Mouse (Mus musculus): ENCODE measurements around the gene Socs5. TPM values are rescaled to one million over a fixed set of nuclear protein-coding genes. Genes with fewer than 3 reads are reported as not detected.
A peak's percentile ranks its signal among the peaks of the same experiment; 100 is the strongest.

The Socs5 gene
- polyA plus RNA-seq, 1 experiment from 2014 or later = 4.8 TPM

DNA sequence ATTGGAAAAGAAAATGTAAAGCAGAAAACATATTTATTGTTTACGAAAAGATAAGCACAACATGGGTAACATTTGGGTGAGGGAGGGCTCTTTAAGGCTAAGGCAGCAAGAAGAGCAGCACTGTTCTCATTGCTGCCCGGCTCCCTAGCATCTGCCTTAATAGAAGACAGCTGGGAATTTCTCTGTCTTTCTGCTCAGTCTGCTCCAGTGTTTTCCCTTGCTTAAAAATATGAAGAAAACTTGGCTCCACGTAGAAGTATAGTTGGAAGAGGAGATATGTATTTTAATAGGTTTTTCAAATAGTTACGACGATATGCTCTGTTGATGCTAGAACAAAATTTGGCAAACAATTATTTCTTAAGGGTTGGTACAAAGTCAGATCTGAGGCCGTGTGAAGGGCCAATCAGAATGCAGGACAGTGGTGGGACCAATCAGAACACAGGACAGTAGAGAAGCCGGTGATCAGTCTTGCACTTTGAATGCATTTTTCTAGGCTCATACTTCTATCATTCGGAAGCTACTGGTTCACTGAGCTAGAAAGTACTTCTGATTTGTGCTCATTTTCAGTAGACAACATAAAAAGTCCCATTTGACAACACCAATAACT, 39.0 kb downstream of the Socs5 start:
- WGBS (ENCODE audit: insufficient replicate concordance) = 70% methylated on average over 8 of the region's 8 CpGs
- H3K9me3 ChIP-seq (replicated peaks) = no peaks in the 10 kb centered on the region
- H3K36me3 ChIP-seq = no peaks in the 10 kb centered on the region
- no peak overlapping the region for H3K4me2 ChIP-seq
- peaks cover 7% of the 10 kb centered on the region; the same call in 1 of the 2 replicates for H3K4me1 ChIP-seq
- no peak overlapping the region for H3K4me3 ChIP-seq
- ATAC-seq = no peak
- H3K9ac ChIP-seq = no peak overlapping the region
- no peaks in the 10 kb centered on the region for H3K27me3 ChIP-seq (replicated peaks)
- H3K27ac ChIP-seq = no peak overlapping the region

DNA sequence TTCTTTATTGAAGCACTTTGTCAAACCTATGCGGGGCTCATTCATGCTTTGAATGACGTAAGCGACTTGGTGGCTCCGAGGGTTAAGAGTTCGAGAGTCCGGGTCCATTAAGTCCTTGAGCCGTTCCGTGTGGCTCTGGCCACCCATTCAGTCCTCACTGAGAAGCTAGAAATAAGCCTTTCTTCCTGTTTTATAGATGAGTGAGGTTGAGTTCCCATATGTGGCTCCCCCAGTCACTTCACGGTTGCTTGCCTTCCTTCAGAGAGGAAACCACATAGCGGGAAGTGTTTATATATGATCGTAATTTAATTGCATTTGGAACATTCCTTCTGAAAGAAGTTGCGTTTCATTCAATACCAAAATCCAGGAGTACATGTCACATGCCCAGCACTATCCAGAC, 42.3 kb downstream of the Socs5 start:
- no peak overlapping the region for H3K9ac ChIP-seq
- no peaks in the 10 kb centered on the region for H3K4me1 ChIP-seq
- WGBS (ENCODE audit: insufficient replicate concordance) = 66% methylated on average over 12 of the region's 12 CpGs
- no peaks in the 10 kb centered on the region for H3K36me3 ChIP-seq
- no peak overlapping the region for H3K4me2 ChIP-seq
- H3K9me3 ChIP-seq (replicated peaks) = no peaks in the 10 kb centered on the region
- ATAC-seq = no peak
- no peak overlapping the region for H3K4me3 ChIP-seq
- no peak overlapping the region for H3K27ac ChIP-seq
- H3K27me3 ChIP-seq (replicated peaks) = no peaks in the 10 kb centered on the region

DNA sequence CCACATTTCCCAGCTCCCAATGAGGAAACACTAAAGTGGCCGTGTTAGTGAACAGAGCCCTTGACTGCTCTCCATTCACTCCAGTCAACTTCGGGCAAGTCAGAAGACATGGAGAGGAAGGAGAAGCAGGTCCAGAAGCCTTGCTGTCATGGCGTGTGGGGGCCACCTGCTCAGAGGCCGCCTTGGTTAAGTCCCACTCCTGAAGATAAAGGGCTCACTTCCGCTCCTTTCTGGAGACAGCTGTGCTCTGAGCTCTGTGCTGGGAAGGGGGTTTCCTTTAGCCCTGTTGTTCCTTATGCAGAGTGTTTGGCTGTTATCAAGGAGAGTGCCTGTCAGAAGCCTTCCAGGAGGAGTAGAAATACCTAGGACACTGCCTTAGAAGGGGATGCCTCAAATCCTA, 45.5 kb downstream of the Socs5 start:
- Histone ChIP-seq H3K27ac (no peak overlapping the region), H3K36me3 (no peaks in the 10 kb centered on the region), H3K4me2 (no peak overlapping the region), H3K9ac (no peak overlapping the region), H3K27me3 (replicated peaks) (0 out of 2 replicates have a peak, but pooled peaks cover 7% of the 10 kb centered on the region), H3K4me3 (no peak overlapping the region), H3K9me3 (replicated peaks) (no peaks in the 10 kb centered on the region), H3K4me1 (peaks cover 18% of the 10 kb centered on the region; the same call in 1 of the 2 replicates)
- ATAC-seq = no peak
- WGBS (ENCODE audit: insufficient replicate concordance) = 19% methylated on average over 5 of the region's 5 CpGs

DNA sequence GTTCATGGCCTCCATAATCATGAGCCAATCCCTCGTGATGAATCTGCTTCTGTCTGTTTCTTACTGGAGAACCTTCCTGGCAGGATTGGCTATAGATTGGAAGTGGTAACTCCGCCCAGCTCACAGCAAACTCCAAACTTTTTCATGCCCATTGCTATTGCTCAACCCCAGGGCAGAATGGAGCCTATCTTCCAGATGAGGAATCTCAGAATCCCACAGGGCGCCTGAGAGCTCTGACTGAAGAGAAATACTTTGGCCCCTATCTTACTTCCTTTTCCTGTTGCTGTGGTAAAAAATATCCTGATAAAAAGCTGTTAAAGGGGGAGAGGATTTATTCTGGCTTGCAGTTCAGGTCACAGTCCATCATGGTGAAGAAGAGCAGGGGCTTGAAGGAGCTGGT, 48.2 kb downstream of the Socs5 start:
- H3K4me3 ChIP-seq = no peak overlapping the region
- no peak overlapping the region for H3K27ac ChIP-seq
- H3K27me3 ChIP-seq (replicated peaks) = 0 out of 2 replicates have a peak, but pooled peaks cover 14% of the 10 kb centered on the region
- no peak overlapping the region for H3K9ac ChIP-seq
- no peaks in the 10 kb centered on the region for H3K36me3 ChIP-seq
- no peak for ATAC-seq
- peaks cover 29% of the 10 kb centered on the region; the same call in 1 of the 2 replicates for H3K4me1 ChIP-seq
- 37% methylated on average over 3 of the region's 3 CpGs for WGBS (ENCODE audit: insufficient replicate concordance)
- H3K4me2 ChIP-seq = no peak overlapping the region
- no peaks in the 10 kb centered on the region for H3K9me3 ChIP-seq (replicated peaks)

DNA sequence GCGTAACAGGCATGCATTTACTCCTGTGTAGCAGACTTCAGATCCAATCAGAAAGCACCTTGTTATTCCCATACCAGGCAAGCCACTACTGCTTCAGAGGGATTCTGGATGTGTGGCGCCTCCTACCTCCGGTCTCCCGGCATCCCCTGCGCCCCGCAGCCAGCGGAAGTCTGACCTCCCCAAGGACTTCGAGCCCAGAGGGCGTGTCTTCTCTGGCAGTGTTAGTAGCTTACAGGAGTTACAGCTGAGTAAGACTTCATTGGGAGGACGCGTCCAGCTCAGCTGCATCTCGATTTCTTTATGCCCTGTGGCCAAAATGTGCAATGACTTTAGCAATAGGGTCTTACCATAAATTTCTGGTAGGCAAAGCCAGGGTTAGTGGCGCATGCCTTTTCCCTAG, 50.3 kb downstream of the Socs5 start:
- ATAC-seq = peak; percentile 37; the same call in 1 of the 2 replicates

DNA sequence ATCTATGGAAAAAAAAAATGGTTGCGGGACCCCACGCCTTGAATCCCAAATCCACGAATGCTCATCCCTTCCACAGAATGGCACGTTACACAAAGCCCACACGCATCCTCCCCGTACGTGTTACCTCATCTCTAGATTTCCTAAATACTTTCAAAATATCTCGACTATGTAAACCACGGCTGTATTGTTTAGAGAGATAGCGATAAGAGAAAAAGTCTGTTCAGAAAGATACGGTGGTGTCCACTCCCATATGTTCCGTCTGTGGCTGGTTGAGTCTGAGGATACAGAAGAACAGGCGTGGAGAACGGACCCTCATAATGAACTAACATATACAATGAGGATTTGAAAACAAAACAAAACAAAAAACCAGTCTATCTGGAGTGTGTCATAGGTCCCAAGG, 51.1 kb downstream of the Socs5 start:
- H3K9ac ChIP-seq = no peak overlapping the region
- no peak overlapping the region for H3K27ac ChIP-seq
- WGBS (ENCODE audit: insufficient replicate concordance) = 33% methylated on average over 14 of the region's 14 CpGs
- no peaks in the 10 kb centered on the region for H3K9me3 ChIP-seq (replicated peaks)
- H3K4me2 ChIP-seq = peak overlapping the region; percentile 14; the same call in 1 of the 2 replicates
- 0 out of 2 replicates have a peak, but pooled peaks cover 14% of the 10 kb centered on the region for H3K27me3 ChIP-seq (replicated peaks)
- peaks cover 29% of the 10 kb centered on the region; the same call in 1 of the 2 replicates for H3K4me1 ChIP-seq
- no peak for ATAC-seq
- H3K36me3 ChIP-seq = no peaks in the 10 kb centered on the region
- no peak overlapping the region for H3K4me3 ChIP-seq

More for the DNA sequence above, 50.3 kb downstream of the Socs5 start:
- Histone ChIP-seq H3K27me3 (replicated peaks) (0 out of 2 replicates have a peak, but pooled peaks cover 14% of the 10 kb centered on the region), H3K4me2 (no peak overlapping the region; the same call in 1 of the 2 replicates), H3K4me1 (peaks cover 29% of the 10 kb centered on the region; the same call in 1 of the 2 replicates), H3K36me3 (no peaks in the 10 kb centered on the region), H3K27ac (no peak overlapping the region), H3K4me3 (no peak overlapping the region), H3K9me3 (replicated peaks) (no peaks in the 10 kb centered on the region), H3K9ac (no peak overlapping the region)
- 52% methylated on average over 13 of the region's 13 CpGs for WGBS (ENCODE audit: insufficient replicate concordance)

DNA sequence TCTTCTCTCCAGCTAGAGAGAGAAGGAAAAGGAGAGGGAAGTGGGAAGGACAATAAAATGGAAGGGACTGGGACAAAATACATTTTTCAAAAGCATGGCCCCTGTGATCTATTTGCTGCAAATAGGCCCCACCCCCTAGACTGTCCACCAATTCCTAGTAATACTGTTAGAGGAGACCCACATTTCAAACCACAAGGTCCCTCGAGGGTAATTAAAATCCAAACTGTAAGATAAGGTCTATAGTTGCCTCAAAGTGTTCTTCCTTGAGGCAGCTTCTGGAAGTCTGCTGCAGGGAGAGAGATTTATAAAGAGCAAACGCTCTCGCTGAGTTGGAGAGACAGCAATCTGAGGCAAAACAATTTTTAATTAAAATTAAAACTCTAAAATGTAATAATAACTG, 52.8 kb downstream of the Socs5 start:
- no peak for ATAC-seq
- peaks cover 29% of the 10 kb centered on the region; the same call in 1 of the 2 replicates for H3K4me1 ChIP-seq
- no peak overlapping the region for H3K9ac ChIP-seq
- WGBS (ENCODE audit: insufficient replicate concordance) = 58% methylated on average over 3 of the region's 3 CpGs
- no peak overlapping the region for H3K4me2 ChIP-seq
- H3K9me3 ChIP-seq (replicated peaks) = no peaks in the 10 kb centered on the region
- H3K27me3 ChIP-seq (replicated peaks) = 0 out of 2 replicates have a peak, but pooled peaks cover 14% of the 10 kb centered on the region
- H3K4me3 ChIP-seq = no peak overlapping the region
- no peaks in the 10 kb centered on the region for H3K36me3 ChIP-seq
- H3K27ac ChIP-seq = no peak overlapping the region

DNA sequence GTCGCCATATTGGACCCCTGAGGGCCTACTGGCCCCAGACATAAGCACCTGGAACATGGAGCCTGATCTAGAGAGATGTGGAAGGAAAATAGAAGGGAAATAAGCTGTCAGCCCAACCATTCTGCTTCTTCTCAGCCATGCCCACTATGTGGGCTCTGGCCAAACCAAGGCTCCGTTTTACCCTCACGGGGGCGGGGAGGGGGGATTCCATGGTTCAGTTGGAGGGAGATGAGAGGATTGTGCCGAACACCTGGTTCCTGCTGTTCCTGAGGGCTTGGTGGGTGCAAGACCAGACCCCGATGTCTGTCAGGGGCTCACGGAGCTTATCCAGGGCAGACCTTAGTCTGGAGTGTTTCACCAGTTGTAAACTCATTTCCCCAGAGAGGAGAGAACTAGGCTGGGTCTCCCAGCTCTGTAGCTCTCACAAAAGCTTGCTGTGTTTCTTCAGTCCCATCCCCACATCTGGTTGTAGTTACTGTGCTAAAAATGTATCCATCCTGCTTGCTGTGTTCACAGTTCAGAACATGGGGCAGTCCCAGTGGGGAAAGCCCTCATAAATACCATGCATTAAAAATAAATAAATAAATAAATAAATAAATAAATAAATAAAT, 56.9 kb downstream of the Socs5 start:
- ATAC-seq = no peak
- no peak overlapping the region for H3K9ac ChIP-seq
- no peaks in the 10 kb centered on the region for H3K36me3 ChIP-seq
- no peak overlapping the region for H3K4me3 ChIP-seq
- 73% methylated on average over 7 of the region's 7 CpGs for WGBS (ENCODE audit: insufficient replicate concordance)
- no peaks in the 10 kb centered on the region for H3K4me1 ChIP-seq
- H3K27me3 ChIP-seq (replicated peaks) = 0 out of 2 replicates have a peak, but pooled peaks cover 2% of the 10 kb centered on the region
- H3K4me2 ChIP-seq = no peak overlapping the region
- H3K27ac ChIP-seq = no peak overlapping the region
- H3K9me3 ChIP-seq (replicated peaks) = no peaks in the 10 kb centered on the region

DNA sequence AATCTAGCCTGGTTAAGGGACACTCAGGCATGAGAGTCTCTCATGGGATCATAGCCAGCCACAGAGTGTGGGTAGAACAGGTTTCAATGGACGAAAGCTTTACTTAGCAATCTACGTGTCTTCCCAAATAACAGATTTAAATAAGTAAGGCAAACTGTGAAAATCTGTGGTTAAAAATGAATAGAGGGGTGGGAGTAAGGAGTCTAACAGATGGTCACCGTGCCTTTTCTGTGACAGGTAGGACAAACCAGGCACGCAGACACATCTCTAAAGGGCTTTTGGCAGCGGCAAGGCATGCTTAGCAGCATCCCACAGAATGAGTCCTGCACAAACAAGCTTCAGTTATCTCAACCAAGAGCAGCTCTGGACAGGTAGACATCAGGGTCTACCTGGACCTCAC, 59.9 kb downstream of the Socs5 start:
- Histone ChIP-seq H3K4me1 (no peaks in the 10 kb centered on the region), H3K36me3 (no peaks in the 10 kb centered on the region), H3K4me3 (no peak overlapping the region), H3K27ac (no peak overlapping the region), H3K27me3 (replicated peaks) (no peaks in the 10 kb centered on the region), H3K9ac (no peak overlapping the region), H3K4me2 (no peak overlapping the region), H3K9me3 (replicated peaks) (no peaks in the 10 kb centered on the region)
- 86% methylated on average over 5 of the region's 5 CpGs for WGBS (ENCODE audit: insufficient replicate concordance)
- no peak for ATAC-seq

DNA sequence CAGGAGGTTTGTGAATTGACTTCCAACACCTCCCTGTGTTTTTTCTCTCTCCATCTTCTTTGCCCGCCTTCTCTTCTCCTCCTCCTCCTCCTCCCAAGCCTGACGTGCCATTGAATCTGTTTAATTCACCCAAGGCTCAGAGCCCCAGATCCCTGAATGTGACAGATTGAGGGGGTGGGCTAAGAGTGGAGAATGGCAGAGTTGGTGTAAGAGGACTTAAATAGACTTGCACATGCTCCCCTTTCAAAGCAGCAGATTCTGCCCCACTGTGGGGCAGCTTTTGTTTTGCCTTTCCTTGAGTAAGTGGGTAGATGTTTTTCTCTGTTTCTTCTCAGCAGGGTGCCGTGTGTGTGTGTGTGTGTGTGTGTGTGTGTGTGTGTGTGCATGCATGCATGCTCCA, 61.6 kb downstream of the Socs5 start:
- Histone ChIP-seq H3K4me2 (no peak overlapping the region), H3K4me1 (no peaks in the 10 kb centered on the region), H3K36me3 (no peaks in the 10 kb centered on the region), H3K9ac (no peak overlapping the region), H3K9me3 (replicated peaks) (no peaks in the 10 kb centered on the region), H3K27ac (no peak overlapping the region), H3K4me3 (no peak overlapping the region), H3K27me3 (replicated peaks) (no peaks in the 10 kb centered on the region)
- no peak for ATAC-seq
- 64% methylated on average over 3 of the region's 3 CpGs for WGBS (ENCODE audit: insufficient replicate concordance)

DNA sequence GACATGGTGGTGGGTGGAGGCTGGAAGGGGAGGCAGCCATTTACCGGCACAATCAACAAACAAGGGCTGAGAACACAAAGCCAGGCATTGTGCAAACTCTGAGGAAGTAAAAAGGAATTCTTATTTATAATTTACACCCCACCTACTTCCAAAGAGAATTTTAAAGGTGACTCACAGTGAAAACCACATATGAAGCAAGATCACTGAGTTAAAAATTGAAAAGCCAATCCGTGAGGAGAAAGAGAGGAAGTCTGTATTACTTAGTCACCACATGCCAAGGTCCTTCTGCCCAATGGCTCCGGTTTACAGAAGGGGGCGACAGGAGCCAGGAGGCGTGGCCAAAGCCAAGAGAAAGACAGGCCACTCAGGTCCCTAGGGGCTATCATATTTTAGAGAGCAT, 62.9 kb downstream of the Socs5 start:
- no peaks in the 10 kb centered on the region for H3K27me3 ChIP-seq (replicated peaks)
- no peak overlapping the region for H3K27ac ChIP-seq
- no peak for ATAC-seq
- WGBS (ENCODE audit: insufficient replicate concordance) = 29% methylated on average over 5 of the region's 5 CpGs
- no peak overlapping the region for H3K9ac ChIP-seq
- H3K4me2 ChIP-seq = no peak overlapping the region
- no peaks in the 10 kb centered on the region for H3K36me3 ChIP-seq
- no peaks in the 10 kb centered on the region for H3K4me1 ChIP-seq
- no peaks in the 10 kb centered on the region for H3K9me3 ChIP-seq (replicated peaks)
- H3K4me3 ChIP-seq = no peak overlapping the region

DNA sequence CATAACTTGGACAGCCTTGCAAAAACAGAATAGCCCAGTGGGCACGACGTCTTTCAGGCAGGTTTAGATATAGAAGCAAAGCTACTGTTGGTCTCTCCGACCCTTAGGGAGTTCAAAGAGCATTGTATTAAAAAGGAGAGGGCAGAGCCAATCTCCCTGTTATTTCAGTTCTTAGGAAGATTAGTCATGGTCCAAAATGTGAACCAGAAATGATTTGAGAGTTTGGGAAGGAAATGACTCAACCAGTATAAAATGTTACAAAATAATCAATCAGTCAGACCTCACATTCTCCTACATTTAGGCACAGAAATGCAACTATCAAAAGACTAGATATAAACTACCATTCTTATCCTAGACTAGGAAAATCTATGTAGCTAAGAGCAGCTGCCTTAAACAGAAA, 64.6 kb downstream of the Socs5 start:
- no peak for ATAC-seq

More for the DNA sequence above, 64.6 kb downstream of the Socs5 start:
- Histone ChIP-seq H3K9ac (no peak overlapping the region), H3K9me3 (replicated peaks) (no peaks in the 10 kb centered on the region), H3K27me3 (replicated peaks) (0 out of 2 replicates have a peak, but pooled peaks cover 3% of the 10 kb centered on the region), H3K27ac (no peak overlapping the region), H3K4me1 (no peaks in the 10 kb centered on the region), H3K36me3 (no peaks in the 10 kb centered on the region), H3K4me3 (no peak overlapping the region), H3K4me2 (no peak overlapping the region)
- WGBS (ENCODE audit: insufficient replicate concordance) = 61% methylated on average over 3 of the region's 3 CpGs

Data from liver, embryonic 12.5 days (tissue).